Mouse (Mus musculus): ENCODE data around the gene Cttnbp2nl.

Cttnbp2nl gene

DNA sequence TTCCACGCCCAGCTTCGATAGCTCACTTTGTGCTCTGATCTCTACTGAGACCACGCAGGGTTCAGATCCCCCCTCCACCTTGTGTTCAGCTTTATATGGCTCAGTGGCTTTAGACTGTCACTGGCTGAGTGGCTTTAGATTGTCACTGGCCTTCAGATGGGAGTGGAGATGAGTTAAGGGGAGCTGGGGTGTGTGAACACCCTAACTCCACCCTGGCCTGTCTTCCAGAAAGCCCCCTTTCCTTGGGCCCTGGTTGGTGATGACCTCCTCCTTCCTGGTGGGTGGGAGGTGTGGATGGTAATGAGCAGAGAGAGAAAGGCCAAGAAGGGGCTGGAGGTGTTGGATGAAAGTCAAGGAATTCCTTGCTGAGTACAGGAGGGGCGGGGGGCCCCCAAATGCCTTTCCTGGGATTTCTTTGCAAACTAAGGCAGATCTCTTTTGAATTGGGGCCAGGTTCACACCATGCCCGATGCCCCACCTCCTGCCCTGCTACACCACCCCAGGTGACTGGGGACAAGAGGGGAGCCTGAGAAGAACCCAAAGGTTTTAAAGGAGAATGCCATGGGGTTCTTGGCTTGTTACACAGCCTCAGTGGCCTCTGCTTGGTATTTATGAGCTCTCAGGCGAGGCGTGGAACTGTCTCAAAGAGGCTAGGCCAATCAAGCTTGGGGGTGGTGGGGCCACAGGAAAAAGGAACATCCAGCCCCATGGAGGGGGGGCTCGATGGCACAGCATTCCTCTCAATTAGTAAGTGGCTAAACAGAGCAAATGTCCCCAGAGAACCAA is 87.7 kb downstream of the Cttnbp2nl start:
- no peak for DNase-seq (ENCODE audit: low read depth)

DNA sequence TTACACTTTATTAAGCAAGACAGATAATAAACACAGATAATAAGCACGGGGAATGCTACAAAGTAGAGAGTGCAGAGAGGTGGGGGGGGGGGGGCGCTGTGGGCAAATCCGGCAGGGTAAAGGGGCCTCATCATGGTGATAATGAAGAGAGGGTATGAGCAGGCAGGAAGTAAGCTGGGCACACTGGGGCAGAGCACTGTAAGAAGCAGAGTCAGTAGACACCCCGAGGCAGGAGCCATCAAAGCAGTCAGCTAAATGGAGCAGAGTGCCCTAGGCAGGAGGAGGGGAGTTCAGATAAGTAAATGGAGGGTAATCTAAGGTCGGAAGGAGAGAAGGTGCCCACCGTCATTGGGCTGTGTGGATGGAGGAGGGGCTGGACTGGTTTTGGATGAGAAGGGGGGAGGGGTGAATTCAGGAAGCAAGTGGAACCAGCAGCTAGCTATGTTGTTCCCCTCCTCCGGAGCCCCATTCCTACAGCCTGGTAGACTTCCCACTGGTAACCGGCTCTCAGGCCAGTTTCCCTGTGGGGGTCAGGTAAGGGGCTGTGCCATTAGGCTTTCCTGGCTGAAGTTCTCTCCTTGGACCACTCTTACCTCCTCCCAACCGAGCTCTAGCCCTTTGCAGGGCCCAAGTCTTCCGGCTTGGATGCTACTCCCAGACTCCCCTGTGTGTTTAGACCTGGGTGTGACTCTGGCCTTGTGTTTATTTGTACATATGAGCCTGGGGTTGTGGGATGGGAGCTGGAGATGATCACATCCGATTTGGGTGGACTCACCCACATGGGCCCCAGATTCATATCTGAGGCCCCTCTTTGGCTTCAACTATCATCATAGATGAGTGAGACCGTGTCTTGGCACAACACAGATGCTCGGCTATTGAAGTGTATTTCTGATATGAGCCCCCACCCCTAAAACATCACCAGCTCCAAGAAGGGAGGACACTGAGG is 89.3 kb downstream of the Cttnbp2nl start:
- no peak for DNase-seq (ENCODE audit: low read depth)

DNA sequence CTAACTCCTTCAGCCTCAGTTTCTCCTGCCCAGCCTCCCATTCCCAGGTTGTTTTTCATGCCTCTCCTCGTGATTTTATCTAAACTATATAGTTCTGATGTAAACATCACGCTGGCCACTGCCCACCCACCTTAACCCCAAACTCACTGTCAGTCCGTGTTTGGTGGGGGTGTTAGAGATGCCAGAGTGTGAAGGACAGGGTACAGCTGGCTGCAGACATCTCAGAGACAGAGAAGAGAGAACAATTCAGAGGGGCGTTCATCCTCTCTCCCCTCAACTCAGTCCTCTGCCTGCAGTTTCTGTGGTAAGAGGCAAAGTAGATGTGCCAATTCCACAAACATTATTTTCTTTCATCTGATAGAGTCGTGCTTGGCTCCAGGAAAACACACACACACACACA is 90.1 kb downstream of the Cttnbp2nl start:
- no peak for DNase-seq (ENCODE audit: low read depth)

DNA sequence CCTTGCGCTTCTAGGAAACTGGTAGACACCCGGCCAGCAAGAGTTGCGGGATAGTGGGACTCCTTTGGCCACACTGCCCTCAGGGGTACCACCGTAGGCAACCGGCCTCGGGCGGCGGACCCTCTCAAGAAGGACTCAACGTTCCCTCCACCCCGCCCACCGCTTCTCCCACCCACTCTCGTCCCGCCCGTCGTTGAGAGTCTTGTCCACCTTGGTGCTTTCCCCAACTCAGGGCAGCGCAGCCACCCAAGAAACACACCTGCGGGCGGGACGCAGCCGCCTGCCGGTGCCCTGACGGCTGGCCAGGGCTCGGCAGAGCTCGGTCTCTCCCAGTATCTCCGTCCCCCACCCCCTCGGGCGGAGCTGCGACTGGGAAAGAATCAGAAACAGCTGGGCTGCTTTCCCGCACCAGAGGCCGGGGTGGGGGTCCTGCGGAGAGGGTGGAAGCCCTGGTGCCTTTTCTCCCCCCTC is 90.8 kb downstream of the Cttnbp2nl start:
- no peak for DNase-seq (ENCODE audit: low read depth)

DNA sequence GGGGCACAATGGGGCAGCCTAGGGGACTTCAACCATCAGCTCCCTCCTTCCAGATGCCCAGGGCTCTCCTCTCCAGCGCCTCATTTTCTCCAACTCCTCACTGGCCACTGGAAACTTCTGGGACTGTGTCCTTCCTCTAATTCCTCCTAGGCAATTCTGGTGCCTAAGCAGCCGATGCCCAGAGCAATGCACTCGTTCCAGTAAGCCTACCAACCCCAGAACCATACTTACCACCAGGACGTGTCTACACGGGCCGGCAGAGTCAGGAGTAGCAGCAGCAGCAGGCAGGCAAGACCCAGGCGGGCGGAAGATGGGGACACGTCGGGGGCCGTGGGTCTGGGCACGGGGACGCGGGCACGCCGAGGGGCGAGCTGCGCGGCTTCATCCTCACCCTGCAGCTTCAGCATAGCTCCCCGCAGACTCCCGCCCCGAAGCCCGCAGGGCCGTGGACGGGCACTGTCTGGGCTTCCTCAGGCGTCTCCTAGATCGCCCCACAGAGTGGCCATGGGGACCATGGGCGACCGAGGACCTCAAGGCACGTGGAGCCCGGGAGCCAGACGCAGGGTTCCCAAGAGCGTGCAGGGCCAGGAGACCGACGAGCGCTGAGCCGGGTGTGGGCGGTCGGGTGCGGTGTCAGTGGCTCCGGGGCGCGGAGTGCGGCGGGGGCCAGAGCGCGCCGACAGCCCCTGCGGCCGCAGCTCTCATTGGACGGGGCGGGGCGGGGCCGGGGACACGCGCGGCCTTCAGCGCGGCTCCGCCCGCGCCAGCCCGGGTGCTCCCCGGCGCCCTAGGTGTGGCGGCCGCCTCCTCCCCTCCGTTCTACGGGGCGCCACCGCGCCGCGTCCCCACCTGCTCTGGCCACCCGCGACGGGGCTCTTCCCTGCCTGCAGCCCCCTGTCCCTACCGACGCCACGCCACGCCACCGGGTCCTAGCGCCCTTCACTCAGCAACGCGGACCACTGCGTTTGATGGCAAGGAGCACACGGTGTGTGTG is 91.6 kb downstream of the Cttnbp2nl start, which contains the start of gene Wnt2b:
Wnt2b (minus strand) TSS at position 856 of the 994 bp plus-strand sequence.
- no peak for DNase-seq (ENCODE audit: low read depth)

GRCm38 (mm10) chr3:104960026-104961000 is 92.6 kb downstream of the Cttnbp2nl start:
- DNase-seq (ENCODE audit: low read depth) = no peak

DNA sequence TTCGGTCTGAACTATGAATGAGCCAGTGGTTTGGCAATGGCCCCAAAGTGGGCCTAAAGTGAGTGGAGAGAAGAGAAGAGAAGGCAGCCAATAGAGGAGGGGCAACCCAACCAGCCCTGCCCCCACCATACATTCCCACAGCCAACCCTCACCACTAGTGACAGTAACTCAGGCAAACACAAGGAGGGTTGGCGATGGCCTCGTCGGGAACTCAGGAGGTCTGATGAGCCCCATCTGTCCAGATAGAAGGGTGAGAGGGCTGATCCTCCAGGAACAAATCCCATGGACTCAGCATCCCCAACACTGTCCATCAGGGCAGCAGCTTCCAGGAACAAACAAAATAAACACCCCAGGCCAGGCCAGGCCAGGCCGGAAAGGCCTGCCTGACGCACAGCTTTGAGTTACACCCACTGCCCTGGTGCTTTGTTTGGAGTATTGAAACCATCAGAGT is 96.8 kb downstream of the Cttnbp2nl start:
- no peak for DNase-seq (ENCODE audit: low read depth)

DNA sequence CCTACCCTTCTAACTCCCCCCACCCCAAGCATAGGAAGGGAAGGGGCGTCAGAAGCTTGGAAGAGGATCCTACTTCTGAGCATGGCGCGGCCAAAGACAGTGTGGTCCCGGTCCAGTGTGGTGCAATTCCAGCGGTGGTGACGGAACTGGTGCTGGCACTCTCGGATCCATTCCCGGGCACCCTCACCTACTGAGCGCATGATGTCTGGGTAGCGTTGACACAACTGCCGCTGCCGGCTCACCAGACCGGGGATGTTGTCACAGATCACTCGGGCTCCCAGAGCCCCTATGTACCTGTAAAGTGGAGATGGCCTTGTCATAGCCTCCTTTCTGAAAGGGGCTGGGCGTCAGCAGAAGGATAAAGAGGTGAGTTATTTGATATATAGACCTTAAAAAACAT is 98.4 kb downstream of the Cttnbp2nl start:
- no peak for DNase-seq (ENCODE audit: low read depth)

GRCm38 (mm10) chr3:104954137-104954536 is 98.8 kb downstream of the Cttnbp2nl start:
- DNase-seq (ENCODE audit: low read depth) = no peak

- no peak for DNase-seq (ENCODE audit: low read depth)
Observed at GRCm38 (mm10) chr3:104952891-104953670, 99.9 kb downstream of the Cttnbp2nl start.
